Mouse (Mus musculus): ENCODE measurements at regions not wholly inside any gene's neighbourhood (a gene's known extent, or its start where the extent isn't known, plus 50 kb on each side); places are given as distances from the start of the nearest gene placed in this dataset.

DNA sequence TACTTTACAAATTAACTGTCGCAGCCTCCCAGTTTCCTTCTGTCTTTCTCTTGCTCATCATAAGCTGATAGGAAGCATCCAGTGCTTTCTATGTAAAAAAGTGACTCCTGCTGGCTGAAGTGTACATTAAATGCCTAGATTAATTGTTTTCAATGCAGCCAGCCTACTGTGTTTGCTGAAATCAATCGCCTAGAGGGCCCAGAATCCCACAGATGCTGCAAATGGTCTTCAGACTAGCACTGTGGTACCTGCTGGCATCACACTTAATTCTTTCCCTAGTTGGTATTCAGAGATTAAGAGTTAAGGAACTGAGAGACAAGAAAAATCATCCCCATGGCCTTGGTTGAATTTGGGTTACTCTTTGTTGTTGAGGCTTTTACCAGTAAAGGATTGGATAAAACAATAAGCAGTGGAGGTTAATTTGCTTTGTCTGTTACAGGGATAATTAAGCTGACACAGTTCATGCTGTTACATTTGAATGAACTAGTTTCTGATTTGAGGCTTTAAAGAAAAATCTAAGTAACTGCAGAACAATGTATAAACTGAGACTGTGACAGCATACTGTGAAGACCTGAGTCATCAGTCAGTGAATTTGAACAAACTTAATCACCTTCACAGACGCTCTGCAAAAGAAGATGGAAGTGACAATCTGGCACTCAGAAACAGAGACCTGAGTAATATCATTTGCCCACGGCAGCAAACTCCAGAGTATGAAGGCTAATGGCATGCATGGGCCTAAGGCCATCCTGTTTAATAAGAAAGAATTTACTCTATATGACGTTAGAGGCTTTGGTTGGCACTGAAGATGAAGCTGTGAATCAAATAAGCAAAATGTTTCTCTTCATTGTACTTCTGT is 339.0 kb upstream of the Ddi1 start:
- DNase-seq (ENCODE audit: low spot score in 2 of 2), result no peak

Data from frontal cortex, postnatal 10 days (tissue).